ENCODE assay signal across 8 mouse cellular contexts in the genomic region with DNA sequence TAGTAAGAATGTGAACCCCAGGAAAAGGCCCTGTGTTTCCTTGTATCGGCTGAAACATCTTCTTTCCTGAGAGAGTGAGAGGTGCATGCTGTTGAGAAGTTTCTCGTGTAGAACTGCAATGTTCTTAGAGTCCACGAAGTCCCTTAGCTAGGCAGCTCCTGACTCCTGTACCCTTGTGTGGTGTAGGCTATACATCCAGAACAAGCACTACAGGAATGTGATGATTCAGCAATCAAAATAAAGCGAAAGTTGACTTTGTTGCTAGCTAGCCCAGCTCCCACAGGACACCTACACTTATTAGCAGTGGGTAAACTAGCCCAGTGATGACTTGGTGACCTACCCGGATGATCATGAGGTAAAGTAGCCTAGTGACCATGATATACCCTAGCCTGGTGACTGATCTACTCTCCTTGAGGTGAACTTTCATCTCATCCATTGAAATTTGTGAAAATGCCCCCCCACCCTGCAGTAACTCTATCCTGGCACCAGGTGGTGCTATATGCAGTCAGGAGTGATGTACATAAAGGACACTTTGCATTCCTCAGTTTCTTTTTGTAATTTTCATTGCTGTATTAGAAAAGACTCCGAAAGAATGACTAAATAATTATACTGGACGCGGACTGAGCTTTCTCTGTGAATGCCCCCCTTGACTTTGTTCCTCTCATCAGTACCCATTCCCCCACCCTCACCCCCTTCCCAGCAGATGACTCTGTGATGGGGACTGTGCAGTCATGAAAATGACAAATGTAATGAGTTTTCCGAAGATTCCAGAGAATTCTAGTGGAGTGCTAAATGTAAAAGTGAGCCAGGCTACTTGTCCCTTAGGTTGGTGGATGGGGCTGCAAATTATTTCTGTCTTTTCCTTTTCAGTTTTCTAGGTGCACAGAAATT.
DNase-seq lines count a peak whose midpoint lies in the region; ATAC-seq and TF ChIP-seq lines count a peak whose summit lies in the region.

No protein-coding gene starts in this region.

- TF ChIP-seq POLR2A in CH12.LX (IDR thresholded peaks at IDR 0.05; ENCODE audit: low read depth, low read length), result no peak
- no peak for TF ChIP-seq POLR2A in small intestine, adult 2 months (IDR thresholded peaks at IDR 0.05; ENCODE audit: low read depth, low read length)

- in situ Hi-C loops in CH12.LX (cut with MboI; ENCODE audit: low pct_ligation_motif_present, low pct_unique_long_range_greater_than_20kb, low sequenced_read_pairs), result no loop called here

- peaks cover 20% of the 10 kb centered on the region for H3K27me3 ChIP-seq in CH12.LX (replicated peaks)
- H3K27me3 ChIP-seq in heart, postnatal 0 days (ENCODE audit: control insufficient read depth, insufficient read depth, low read length), result no peaks in the 10 kb centered on the region
- peaks cover 11% of the 10 kb centered on the region for H3K27me3 ChIP-seq in megakaryocyte, embryonic 14.5 days (replicated peaks)
- H3K27me3 ChIP-seq in small intestine, adult 2 months (ENCODE audit: control insufficient read depth, insufficient read depth, low read length), result no peaks in the 10 kb centered on the region

- no peak for ATAC-seq in heart, postnatal 0 days (ENCODE audit: insufficient read depth, low read depth)

- WGBS in heart, postnatal 0 days, result 46% methylated on average over 9 of the region's 9 CpGs
- 50% methylated on average over 9 of the region's 9 CpGs for WGBS in small intestine, adult 2 months

- DNase-seq in gastrocnemius, adult 18-20 months (ENCODE audit: low spot score), result peak; percentile 14
- no peak for DNase-seq in gastrocnemius, adult 8-10 months (ENCODE audit: low spot score in 2 of 2)
- peak; percentile 56 for DNase-seq in CH12.LX (ENCODE audit: extremely low read depth)
- peak; percentile 74 to 77 for DNase-seq in cerebellum, postnatal 14 days
- peak; percentile 34 for DNase-seq in heart, postnatal 0 days (ENCODE audit: low spot score)
- DNase-seq in kidney, postnatal 4 days, result peak; percentile 49 to 59

- H3K27ac ChIP-seq in CH12.LX (ENCODE audit: insufficient read depth, low read depth), result no peak overlapping the region
- no peak overlapping the region for H3K27ac ChIP-seq in heart, postnatal 0 days (ENCODE audit: low read depth)
- no peak overlapping the region for H3K27ac ChIP-seq in small intestine, adult 2 months (ENCODE audit: insufficient read depth, low read depth, low read length)

- TF ChIP-seq CTCF in CH12.LX (conservative IDR thresholded peaks at IDR 0.05 in 1 of 2, IDR thresholded peaks at IDR 0.05 in 1 of 2; ENCODE audit: low read depth in 2 of 2, low read length in 2 of 2), result peak; percentile 80 to 94
- peak; percentile 82 for TF ChIP-seq CTCF in heart, postnatal 0 days (IDR thresholded peaks at IDR 0.05; ENCODE audit: low read depth)
- peak; percentile 29; the same call in 1 of the 2 replicates for TF ChIP-seq CTCF in small intestine, adult 2 months (IDR thresholded peaks at IDR 0.05; ENCODE audit: extremely low read depth, insufficient read length, insufficient replicate concordance, low read depth, low read length)

- peaks cover 0 to 16% of the 10 kb centered on the region in 2 experiments; a peak in 2 of 4 replicates for H3K4me1 ChIP-seq in CH12.LX (ENCODE audit: control insufficient read depth in 1 of 2, insufficient read depth in 2 of 2)
- H3K4me1 ChIP-seq in heart, postnatal 0 days (ENCODE audit: control insufficient read depth, insufficient read depth), result no peaks in the 10 kb centered on the region
- peaks cover 19% of the 10 kb centered on the region for H3K4me1 ChIP-seq in megakaryocyte, embryonic 14.5 days
- no peaks in the 10 kb centered on the region for H3K4me1 ChIP-seq in small intestine, adult 2 months (ENCODE audit: control insufficient read depth, insufficient read depth, insufficient read length, low read length)

- H3K4me3 ChIP-seq in CH12.LX (replicated peaks in 1 of 3; ENCODE audit: low read depth in 2 of 3, low read length in 2 of 3, poor library complexity in 1 of 3), result peak overlapping the region in 2 of 3 experiments; percentile 19 to 28
- H3K4me3 ChIP-seq in heart, postnatal 0 days (ENCODE audit: low read depth, low read length), result no peak overlapping the region
- H3K4me3 ChIP-seq in megakaryocyte, embryonic 14.5 days (replicated peaks), result peak overlapping the region; percentile 55
- no peak overlapping the region for H3K4me3 ChIP-seq in small intestine, adult 2 months (ENCODE audit: low read depth, low read length)

- H3K9me3 ChIP-seq in CH12.LX (replicated peaks; ENCODE audit: low read length), result no peaks in the 10 kb centered on the region
- H3K9me3 ChIP-seq in heart, postnatal 0 days (replicated peaks; ENCODE audit: control insufficient read depth, low read length), result no peaks in the 10 kb centered on the region
- no peaks in the 10 kb centered on the region for H3K9me3 ChIP-seq in megakaryocyte, embryonic 14.5 days

- peak overlapping the region; percentile 48 for H3K4me2 ChIP-seq in CH12.LX (ENCODE audit: insufficient read depth, low read depth, poor library complexity, severe bottlenecking)
- H3K4me2 ChIP-seq in heart, postnatal 0 days (ENCODE audit: low read depth, low read length), result no peak overlapping the region

- no peaks in the 10 kb centered on the region for H3K79me2 ChIP-seq in CH12.LX (replicated peaks; ENCODE audit: control insufficient read depth, extremely low read depth, insufficient read depth, poor library complexity, severe bottlenecking)

- H3K36me3 ChIP-seq in CH12.LX (replicated peaks in 1 of 2; ENCODE audit: control insufficient read depth in 1 of 2, insufficient read depth in 1 of 2, low read length in 1 of 2), result no peaks in the 10 kb centered on the region
- H3K36me3 ChIP-seq in heart, postnatal 0 days (replicated peaks; ENCODE audit: control insufficient read depth, insufficient read depth, low read length), result no peaks in the 10 kb centered on the region
- no peaks in the 10 kb centered on the region for H3K36me3 ChIP-seq in megakaryocyte, embryonic 14.5 days (replicated peaks; ENCODE audit: low read length)
- no peaks in the 10 kb centered on the region for H3K36me3 ChIP-seq in small intestine, adult 2 months (ENCODE audit: control insufficient read depth, insufficient read depth, low read length)

- dilution Hi-C loops in CH12.LX (cut with MboI; ENCODE audit: extremely low pct_ligation_motif_present, extremely low pct_unique_long_range_greater_than_20kb, low sequenced_read_pairs), result no loop called here

- TF ChIP-seq EP300 in CH12.LX (IDR thresholded peaks at IDR 0.05; ENCODE audit: low read length), result no peak
- TF ChIP-seq EP300 in heart, postnatal 0 days (IDR thresholded peaks at IDR 0.05; ENCODE audit: low read depth), result no peak

- TF ChIP-seq RAD21 in CH12.LX (IDR thresholded peaks at IDR 0.05; ENCODE audit: low read depth, low read length), result peak; percentile 58

- H3K9ac ChIP-seq in CH12.LX (ENCODE audit: insufficient read depth, low read depth), result peak overlapping the region; percentile 18
- no peak overlapping the region for H3K9ac ChIP-seq in heart, postnatal 0 days (replicated peaks; ENCODE audit: low read depth, low read length)

TF ChIP-seq in CH12.LX, 34 proteins besides CTCF, POLR2A, EP300 and RAD21:
- TF ChIP-seq NRF1 (IDR thresholded peaks at IDR 0.05; ENCODE audit: low read depth, low read length) (no peak), SMC3 (IDR thresholded peaks at IDR 0.05; ENCODE audit: low read depth, low read length) (peak; percentile 62), MAFK (IDR thresholded peaks at IDR 0.05; ENCODE audit: insufficient replicate concordance, low read length) (peak; percentile 88)

Comparison
In these comparisons a context has a peak if more than half of its experiments do, and no peak if none do; other contexts are left out.
1. DNase-seq: peak in gastrocnemius, adult 18-20 months (single experiment), CH12.LX (single experiment), cerebellum, postnatal 14 days (2 of 2), heart, postnatal 0 days (single experiment) and kidney, postnatal 4 days (2 of 2); none in gastrocnemius, adult 8-10 months (0 of 2).
2. H3K4me3 ChIP-seq: peak in CH12.LX (2 of 3) and megakaryocyte, embryonic 14.5 days (single experiment); none in heart, postnatal 0 days (single experiment) and small intestine, adult 2 months (single experiment).
3. CTCF ChIP-seq: peak in every context shown above with its lines; median percentile 87 in CH12.LX; 82 in heart, postnatal 0 days; 29 in small intestine, adult 2 months.